Mouse (Mus musculus): ENCODE measurements around the gene Dgki. TPM values are rescaled to one million over a fixed set of nuclear protein-coding genes. Genes with fewer than 3 reads are reported as not detected.
A peak's percentile ranks its signal among the peaks of the same experiment; 100 is the strongest.

Dgki gene
- polyA plus RNA-seq, 1 experiment from 2014 or later, result 1.0 TPM

DNA sequence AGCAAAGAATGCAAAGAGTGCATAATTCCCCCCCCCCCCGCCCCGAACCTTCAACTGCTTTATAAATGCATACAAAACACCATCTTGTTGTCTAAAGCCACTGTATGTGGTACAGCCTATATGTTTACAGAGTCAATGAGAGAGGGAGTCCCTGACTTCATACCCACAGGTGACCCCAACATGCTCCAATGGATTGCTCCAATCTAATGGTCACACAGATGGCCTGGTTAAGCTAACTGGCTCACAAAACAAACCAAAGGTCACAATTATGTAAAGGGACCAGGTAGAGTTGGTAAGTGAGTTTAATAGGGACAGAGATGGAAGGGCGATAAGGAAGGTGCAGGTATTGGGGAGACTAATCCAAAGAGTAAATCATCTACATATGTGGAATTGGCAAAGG, 295.1 kb downstream of the Dgki start:
- Histone ChIP-seq H3K9me3 (ENCODE audit: control insufficient read depth, low read length) (no peaks in the 10 kb centered on the region), H3K9ac (ENCODE audit: low read depth, low read length) (no peak overlapping the region), H3K4me2 (ENCODE audit: low read depth, low read length) (no peak overlapping the region), H3K27me3 (replicated peaks; ENCODE audit: control insufficient read depth, insufficient read depth, low read length) (no peaks in the 10 kb centered on the region), H3K4me1 (ENCODE audit: control insufficient read depth, insufficient read depth, low read length) (no peaks in the 10 kb centered on the region), H3K4me3 (ENCODE audit: low read depth, low read length) (no peak overlapping the region), H3K36me3 (ENCODE audit: control insufficient read depth, insufficient read depth, low read length) (no peaks in the 10 kb centered on the region), H3K27ac (replicated peaks; ENCODE audit: low read depth, low read length) (no peak overlapping the region)
- 86% methylated on average over 3 of the region's 3 CpGs for WGBS
- DNase-seq (ENCODE audit: low spot score), result no peak
- no peak for ATAC-seq (ENCODE audit: low read depth)

DNA sequence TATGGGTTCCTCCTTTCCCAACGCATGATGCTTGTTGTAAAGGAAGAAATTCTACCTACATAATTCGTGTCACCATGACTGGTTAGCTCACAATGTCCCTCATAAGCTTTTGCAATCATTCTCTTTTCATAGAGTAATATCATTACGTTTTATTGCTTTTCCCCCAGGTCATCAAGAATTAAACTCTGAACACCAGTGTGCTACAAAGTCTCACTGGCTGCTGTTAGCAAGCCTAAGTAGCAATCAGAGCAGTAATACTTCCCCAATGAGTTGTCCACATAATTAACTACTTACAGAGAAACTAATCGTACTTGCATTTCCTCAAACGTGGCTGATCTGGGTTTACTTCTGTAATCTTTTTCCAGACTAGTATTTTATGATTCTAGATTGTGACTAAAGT, 296.7 kb downstream of the Dgki start:
- ATAC-seq (ENCODE audit: low read depth) (no peak), DNase-seq (ENCODE audit: low spot score) (no peak)
- no peaks in the 10 kb centered on the region for H3K27me3 ChIP-seq (replicated peaks; ENCODE audit: control insufficient read depth, insufficient read depth, low read length)
- H3K4me2 ChIP-seq (ENCODE audit: low read depth, low read length), result no peak overlapping the region
- H3K36me3 ChIP-seq (ENCODE audit: control insufficient read depth, insufficient read depth, low read length), result no peaks in the 10 kb centered on the region
- H3K9ac ChIP-seq (ENCODE audit: low read depth, low read length), result no peak overlapping the region
- H3K4me1 ChIP-seq (ENCODE audit: control insufficient read depth, insufficient read depth, low read length), result no peaks in the 10 kb centered on the region
- H3K9me3 ChIP-seq (ENCODE audit: control insufficient read depth, low read length), result no peaks in the 10 kb centered on the region
- WGBS, result 67% methylated on average over 5 of the region's 5 CpGs
- no peak overlapping the region for H3K4me3 ChIP-seq (ENCODE audit: low read depth, low read length)
- no peak overlapping the region for H3K27ac ChIP-seq (replicated peaks; ENCODE audit: low read depth, low read length)

DNA sequence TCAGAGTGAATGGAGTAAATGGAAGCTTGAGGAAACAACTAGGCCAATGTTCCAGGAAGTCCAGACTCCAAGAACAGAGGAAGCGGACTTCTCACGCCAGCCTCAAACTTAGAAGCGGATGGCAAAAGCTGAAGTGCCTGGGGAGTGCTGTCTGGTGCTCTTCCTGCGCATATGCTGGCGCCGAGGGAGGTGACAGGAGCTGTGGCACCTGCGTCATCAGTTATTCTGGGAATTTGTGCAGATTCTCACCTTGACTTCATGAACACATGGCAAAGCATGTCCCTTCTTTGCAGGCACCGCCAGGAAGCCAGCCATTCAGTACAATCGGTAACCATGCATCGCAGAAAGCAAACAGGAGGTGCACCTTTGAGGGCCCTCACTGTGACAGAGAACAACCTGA, 301.0 kb downstream of the Dgki start:
- 89% methylated on average over 10 of the region's 10 CpGs for WGBS
- no peaks in the 10 kb centered on the region for H3K36me3 ChIP-seq (ENCODE audit: control insufficient read depth, insufficient read depth, low read length)
- H3K9ac ChIP-seq (ENCODE audit: low read depth, low read length), result no peak overlapping the region
- H3K9me3 ChIP-seq (ENCODE audit: control insufficient read depth, low read length), result no peaks in the 10 kb centered on the region
- H3K27me3 ChIP-seq (replicated peaks; ENCODE audit: control insufficient read depth, insufficient read depth, low read length), result no peaks in the 10 kb centered on the region
- H3K4me2 ChIP-seq (ENCODE audit: low read depth, low read length), result no peak overlapping the region
- no peak overlapping the region for H3K27ac ChIP-seq (replicated peaks; ENCODE audit: low read depth, low read length)
- DNase-seq (ENCODE audit: low spot score) (no peak), ATAC-seq (ENCODE audit: low read depth) (no peak)
- no peak overlapping the region for H3K4me3 ChIP-seq (ENCODE audit: low read depth, low read length)
- H3K4me1 ChIP-seq (ENCODE audit: control insufficient read depth, insufficient read depth, low read length), result no peaks in the 10 kb centered on the region

DNA sequence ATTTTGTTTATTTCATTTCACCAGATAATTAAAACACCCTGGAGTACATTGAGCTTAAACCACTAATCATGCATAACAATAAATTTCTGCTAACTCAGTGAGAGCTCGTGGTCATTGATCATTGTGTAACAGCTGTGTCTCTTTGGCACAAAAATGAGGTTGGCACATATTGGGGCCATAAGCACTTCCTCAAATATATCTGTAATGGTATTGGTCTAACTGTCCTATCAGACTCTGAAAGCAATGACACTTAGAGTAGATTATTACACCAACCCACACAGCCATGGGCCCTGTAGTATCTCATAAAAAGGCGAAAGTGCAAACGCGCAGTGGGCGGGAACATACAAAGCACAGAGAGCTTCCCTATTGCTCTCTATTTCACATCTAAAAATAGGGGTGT, 305.7 kb downstream of the Dgki start:
- H3K9me3 ChIP-seq (ENCODE audit: control insufficient read depth, low read length), result no peaks in the 10 kb centered on the region
- no peak overlapping the region for H3K27ac ChIP-seq (replicated peaks; ENCODE audit: low read depth, low read length)
- no peak overlapping the region for H3K9ac ChIP-seq (ENCODE audit: low read depth, low read length)
- 90% methylated on average over 5 of the region's 5 CpGs for WGBS
- H3K4me3 ChIP-seq (ENCODE audit: low read depth, low read length), result no peak overlapping the region
- ATAC-seq (ENCODE audit: low read depth), result no peak
- DNase-seq (ENCODE audit: low spot score), result no peak
- H3K36me3 ChIP-seq (ENCODE audit: control insufficient read depth, insufficient read depth, low read length), result no peaks in the 10 kb centered on the region
- no peaks in the 10 kb centered on the region for H3K4me1 ChIP-seq (ENCODE audit: control insufficient read depth, insufficient read depth, low read length)
- H3K27me3 ChIP-seq (replicated peaks; ENCODE audit: control insufficient read depth, insufficient read depth, low read length), result no peaks in the 10 kb centered on the region
- H3K4me2 ChIP-seq (ENCODE audit: low read depth, low read length), result no peak overlapping the region

DNA sequence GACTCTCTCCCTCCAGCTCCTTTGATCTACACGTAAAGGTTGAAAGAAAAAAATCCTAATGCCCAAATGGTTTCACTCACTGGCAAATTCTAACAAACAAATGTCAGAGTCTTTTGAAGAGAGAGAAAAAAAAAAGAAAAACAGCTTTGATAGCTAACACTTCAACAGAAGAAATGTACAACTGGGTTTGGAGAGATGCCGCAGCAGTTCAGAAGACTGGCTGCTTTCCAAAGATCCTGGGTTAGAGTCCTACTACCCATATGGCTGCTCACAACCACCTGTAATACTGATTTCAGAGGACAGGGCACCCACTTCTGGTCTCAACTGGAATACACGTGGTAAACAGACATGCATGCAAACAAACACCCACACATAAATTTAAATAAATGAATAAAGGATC, 309.8 kb downstream of the Dgki start:
- Histone ChIP-seq H3K4me2 (ENCODE audit: low read depth, low read length) (no peak overlapping the region), H3K9me3 (ENCODE audit: control insufficient read depth, low read length) (no peaks in the 10 kb centered on the region), H3K27ac (replicated peaks; ENCODE audit: low read depth, low read length) (no peak overlapping the region), H3K4me3 (ENCODE audit: low read depth, low read length) (no peak overlapping the region), H3K36me3 (ENCODE audit: control insufficient read depth, insufficient read depth, low read length) (no peaks in the 10 kb centered on the region), H3K9ac (ENCODE audit: low read depth, low read length) (no peak overlapping the region), H3K27me3 (replicated peaks; ENCODE audit: control insufficient read depth, insufficient read depth, low read length) (no peaks in the 10 kb centered on the region), H3K4me1 (ENCODE audit: control insufficient read depth, insufficient read depth, low read length) (peaks cover 4% of the 10 kb centered on the region; the same call in 1 of the 2 replicates)
- 57% methylated on average over 3 of the region's 3 CpGs for WGBS
- ATAC-seq (ENCODE audit: low read depth) (no peak), DNase-seq (ENCODE audit: low spot score) (no peak)

DNA sequence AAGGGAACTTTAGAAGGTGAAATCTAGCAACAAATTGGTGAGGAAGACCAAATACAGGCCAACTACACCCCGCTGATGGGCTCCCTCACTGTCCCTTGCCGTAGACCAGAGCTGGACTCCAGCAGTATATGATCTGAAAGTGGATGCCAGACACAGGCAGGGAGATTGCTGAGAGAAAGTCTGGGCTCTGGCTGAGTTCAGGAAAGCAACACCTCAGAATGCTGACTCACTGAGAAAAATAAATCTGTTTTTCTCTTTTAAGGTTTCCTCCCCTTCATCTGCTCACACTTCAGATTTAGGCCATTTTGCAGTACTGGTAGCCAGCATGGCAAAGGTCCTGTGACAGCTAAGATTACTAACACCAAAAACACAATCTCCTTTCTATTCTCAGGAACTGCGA, 311.2 kb downstream of the Dgki start:
- Histone ChIP-seq H3K4me2 (ENCODE audit: low read depth, low read length) (no peak overlapping the region), H3K27me3 (replicated peaks; ENCODE audit: control insufficient read depth, insufficient read depth, low read length) (no peaks in the 10 kb centered on the region), H3K36me3 (ENCODE audit: control insufficient read depth, insufficient read depth, low read length) (no peaks in the 10 kb centered on the region), H3K4me1 (ENCODE audit: control insufficient read depth, insufficient read depth, low read length) (peaks cover 4% of the 10 kb centered on the region; the same call in 1 of the 2 replicates), H3K9ac (ENCODE audit: low read depth, low read length) (no peak overlapping the region), H3K4me3 (ENCODE audit: low read depth, low read length) (no peak overlapping the region), H3K27ac (replicated peaks; ENCODE audit: low read depth, low read length) (peak overlapping the region; percentile 13; the same call in 1 of the 2 replicates), H3K9me3 (ENCODE audit: control insufficient read depth, low read length) (no peaks in the 10 kb centered on the region)
- DNase-seq (ENCODE audit: low spot score) (no peak), ATAC-seq (ENCODE audit: low read depth) (no peak)
- WGBS, result 84% methylated on average over 3 of the region's 3 CpGs

DNA sequence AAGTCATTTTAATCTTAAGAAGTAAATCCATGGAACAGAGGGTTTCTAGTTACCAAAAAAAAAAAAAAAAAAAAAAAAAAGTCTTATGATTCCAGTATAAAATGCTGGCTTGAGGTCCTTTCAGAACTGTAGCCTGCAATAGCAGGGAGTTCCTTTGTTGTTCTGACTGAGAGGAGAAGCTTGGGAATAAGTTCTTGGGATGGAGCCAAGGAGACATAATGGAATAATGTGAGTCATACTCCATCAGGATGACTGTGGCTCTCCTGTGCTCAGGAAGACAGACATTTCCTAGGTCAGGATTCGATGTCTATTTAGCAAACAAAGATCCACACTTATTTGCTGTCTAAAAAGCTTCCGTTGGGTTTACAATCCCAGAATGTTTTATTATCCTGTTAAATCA, 318.3 kb downstream of the Dgki start:
- Histone ChIP-seq H3K4me3 (ENCODE audit: low read depth, low read length) (no peak overlapping the region), H3K4me1 (ENCODE audit: control insufficient read depth, insufficient read depth, low read length) (0 out of 2 replicates have a peak, but pooled peaks cover 3% of the 10 kb centered on the region), H3K27ac (replicated peaks; ENCODE audit: low read depth, low read length) (peak overlapping the region; percentile 56), H3K27me3 (replicated peaks; ENCODE audit: control insufficient read depth, insufficient read depth, low read length) (no peaks in the 10 kb centered on the region), H3K9ac (ENCODE audit: low read depth, low read length) (no peak overlapping the region), H3K4me2 (ENCODE audit: low read depth, low read length) (no peak overlapping the region), H3K36me3 (ENCODE audit: control insufficient read depth, insufficient read depth, low read length) (no peaks in the 10 kb centered on the region), H3K9me3 (ENCODE audit: control insufficient read depth, low read length) (no peaks in the 10 kb centered on the region)
- ATAC-seq (ENCODE audit: low read depth), result peak; percentile 74
- DNase-seq (ENCODE audit: low spot score), result peak; percentile 87
- 54% methylated on average over 2 of the region's 2 CpGs for WGBS

DNA sequence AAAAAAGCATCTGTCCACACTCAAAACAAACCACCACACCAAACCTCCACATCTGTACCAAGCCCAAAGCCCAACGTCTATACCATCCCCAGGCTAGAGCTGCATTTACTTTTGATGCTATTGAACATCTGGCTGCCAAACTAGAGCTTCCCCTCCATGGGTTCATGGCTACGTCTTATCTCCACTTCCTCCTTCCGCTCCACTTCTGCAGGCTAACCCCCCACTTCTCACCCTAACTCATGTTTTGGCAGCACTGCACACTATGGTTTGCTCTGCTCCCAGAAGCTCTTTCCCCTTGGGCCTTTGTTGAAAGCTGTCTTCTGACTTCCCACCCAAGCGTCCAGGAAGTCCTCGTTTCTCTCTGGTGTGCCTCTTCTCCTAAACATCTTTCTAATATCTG, 319.5 kb downstream of the Dgki start:
- H3K4me1 ChIP-seq (ENCODE audit: control insufficient read depth, insufficient read depth, low read length), result 0 out of 2 replicates have a peak, but pooled peaks cover 3% of the 10 kb centered on the region
- no peak for ATAC-seq (ENCODE audit: low read depth)
- no peaks in the 10 kb centered on the region for H3K27me3 ChIP-seq (replicated peaks; ENCODE audit: control insufficient read depth, insufficient read depth, low read length)
- no peaks in the 10 kb centered on the region for H3K36me3 ChIP-seq (ENCODE audit: control insufficient read depth, insufficient read depth, low read length)
- H3K27ac ChIP-seq (replicated peaks; ENCODE audit: low read depth, low read length), result no peak overlapping the region
- no peak overlapping the region for H3K9ac ChIP-seq (ENCODE audit: low read depth, low read length)
- no peak overlapping the region for H3K4me2 ChIP-seq (ENCODE audit: low read depth, low read length)
- no peaks in the 10 kb centered on the region for H3K9me3 ChIP-seq (ENCODE audit: control insufficient read depth, low read length)
- no peak overlapping the region for H3K4me3 ChIP-seq (ENCODE audit: low read depth, low read length)
- 78% methylated on average over 5 of the region's 5 CpGs for WGBS
- no peak for DNase-seq (ENCODE audit: low spot score)

DNA sequence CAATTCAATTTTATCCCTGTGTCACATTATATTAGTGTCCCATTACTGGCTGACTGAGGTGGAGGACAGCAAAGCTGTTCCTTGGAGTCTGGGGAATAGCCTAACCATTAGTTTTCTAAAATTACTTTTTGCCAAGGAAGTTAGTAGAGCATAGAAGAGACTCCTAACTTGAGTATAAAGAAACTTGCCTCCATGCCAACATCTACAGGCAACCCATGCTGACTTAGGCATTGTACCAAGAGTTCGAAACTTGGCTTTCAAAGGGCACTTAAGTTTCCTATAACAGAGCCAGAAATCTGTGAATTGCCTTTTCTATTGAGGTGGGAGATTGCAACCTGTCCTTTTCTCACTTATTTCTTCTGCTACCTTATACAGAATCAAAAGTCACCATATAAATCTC, 321.8 kb downstream of the Dgki start:
- H3K4me3 ChIP-seq (ENCODE audit: low read depth, low read length), result no peak overlapping the region
- peak; percentile 67 for DNase-seq (ENCODE audit: low spot score)

More for the DNA sequence above, 321.8 kb downstream of the Dgki start:
- ATAC-seq (ENCODE audit: low read depth), result no peak
- no peaks in the 10 kb centered on the region for H3K36me3 ChIP-seq (ENCODE audit: control insufficient read depth, insufficient read depth, low read length)
- H3K9ac ChIP-seq (ENCODE audit: low read depth, low read length), result no peak overlapping the region
- 90% methylated on average over 1 of the region's 1 CpGs for WGBS
- no peak overlapping the region for H3K4me2 ChIP-seq (ENCODE audit: low read depth, low read length)
- H3K4me1 ChIP-seq (ENCODE audit: control insufficient read depth, insufficient read depth, low read length), result 0 out of 2 replicates have a peak, but pooled peaks cover 3% of the 10 kb centered on the region
- H3K27ac ChIP-seq (replicated peaks; ENCODE audit: low read depth, low read length), result no peak overlapping the region
- no peaks in the 10 kb centered on the region for H3K27me3 ChIP-seq (replicated peaks; ENCODE audit: control insufficient read depth, insufficient read depth, low read length)
- H3K9me3 ChIP-seq (ENCODE audit: control insufficient read depth, low read length), result no peaks in the 10 kb centered on the region
